Mouse (Mus musculus) G1E (cell line): Measurements from ENCODE around the gene Rap2b.

Source experiments
- CTCF ChIP-seq: IDR thresholded peaks from 2 replicates; pipeline ENCODE4 v1.5.1; 2012; ENCODE audit warnings: low read depth, low read length, inconsistent platforms, mixed read lengths
- GATA1 ChIP-seq: IDR thresholded peaks from 2 replicates; pipeline ENCODE4 v1.6.1; 2012; ENCODE audit warnings: borderline replicate concordance, low read length, inconsistent platforms, mixed read lengths
- GATA2 ChIP-seq: IDR thresholded peaks from 2 replicates; pipeline ENCODE4 v1.6.1; 2012; ENCODE audit warnings: low read depth, low read length, inconsistent platforms, borderline replicate concordance
- TAL1 ChIP-seq: conservative IDR thresholded peaks from 2 replicates; pipeline ENCODE4 v1.6.1; 2012; ENCODE audit warnings: low read depth, low read length, inconsistent platforms, mixed read lengths

GRCm38 (mm10) chr3:61321632-61322031 is 39.8 kb upstream of the Rap2b start:
- TF ChIP-seq GATA1 (no peak), CTCF (no peak), GATA2 (no peak), TAL1 (no peak)
